Mouse (Mus musculus): Measurements from ENCODE around the gene Pid1. TPM values are rescaled to one million over a fixed set of nuclear protein-coding genes. Genes with fewer than 3 reads are reported as not detected.

Gene Pid1
- total RNA-seq, 1 experiment from 2014 or later = 4.5 TPM

DNA sequence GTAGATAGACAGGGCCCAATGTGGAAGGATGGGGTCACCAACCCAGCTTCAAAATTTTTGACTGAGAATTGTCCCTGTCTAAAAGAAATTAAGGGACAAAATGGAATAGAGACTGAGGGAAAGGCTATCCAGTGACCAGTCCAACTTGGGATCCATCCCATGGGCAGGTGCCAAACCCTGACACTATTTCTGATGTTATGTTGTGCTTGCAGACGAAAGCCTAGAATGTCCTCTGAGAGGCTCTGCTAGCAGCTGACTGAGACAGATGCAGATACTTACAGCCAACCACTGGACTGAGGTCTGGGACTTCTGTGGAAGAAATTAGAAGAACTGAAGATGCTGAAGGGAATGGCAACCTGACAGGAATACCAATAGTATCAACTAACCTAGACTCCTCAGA lies 338.2 kb downstream of the Pid1 start:
- no peak for ATAC-seq (replicated peaks in 1 of 2; ENCODE audit: insufficient read depth in 1 of 2, low FRiP score in 2 of 2, low TSS enrichment in 1 of 2, low read depth in 1 of 2, poor library complexity in 2 of 2, severe bottlenecking in 2 of 2)

- no peak for ATAC-seq (replicated peaks in 1 of 2; ENCODE audit: insufficient read depth in 1 of 2, low FRiP score in 2 of 2, low TSS enrichment in 1 of 2, low read depth in 1 of 2, poor library complexity in 2 of 2, severe bottlenecking in 2 of 2)
Observed at GRCm38 (mm10) chr1:84012871-84013375, 351.1 kb downstream of the Pid1 start.

DNA sequence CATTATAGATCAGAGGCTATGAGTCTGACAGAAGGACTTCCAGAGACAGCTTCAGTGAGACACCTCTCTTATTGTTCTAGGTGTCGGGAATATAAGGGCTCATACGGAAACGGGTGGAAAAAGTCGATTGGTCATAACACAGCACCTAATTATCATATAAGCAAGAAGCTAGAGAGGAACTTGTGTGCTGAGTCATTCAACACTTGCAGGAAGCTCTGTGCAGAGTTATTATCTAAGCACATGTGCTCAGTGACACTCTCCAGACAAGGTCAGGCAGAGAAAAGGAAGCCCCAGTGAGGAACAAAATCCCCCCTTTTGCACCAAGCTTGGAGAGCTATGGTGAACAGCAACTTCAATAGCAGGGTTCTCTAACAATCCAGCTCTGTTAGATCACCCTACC lies 361.4 kb downstream of the Pid1 start:
- no peak for ATAC-seq (replicated peaks in 1 of 2; ENCODE audit: insufficient read depth in 1 of 2, low FRiP score in 2 of 2, low TSS enrichment in 1 of 2, low read depth in 1 of 2, poor library complexity in 2 of 2, severe bottlenecking in 2 of 2)
